Mouse (Mus musculus): ENCODE results near the gene Slc25a44. TPM values are rescaled to one million over a fixed set of nuclear protein-coding genes. Genes with fewer than 3 reads are reported as not detected.

The Slc25a44 gene
- polyA plus RNA-seq, 1 experiment from 2014 or later: 18.0 TPM

- Histone ChIP-seq H3K4me1 (ENCODE audit: control insufficient read depth, insufficient read depth, low read length) (peaks cover 33% of the 10 kb centered on the region), H3K9ac (ENCODE audit: low read length) (0 out of 2 replicates have a peak overlapping the region, but pooled peaks have one; percentile 16), H3K27ac (ENCODE audit: low read length) (no peak overlapping the region), H3K36me3 (ENCODE audit: control insufficient read depth, insufficient read depth, low read length) (0 out of 2 replicates have a peak, but pooled peaks cover 3% of the 10 kb centered on the region), H3K27me3 (ENCODE audit: control insufficient read depth, insufficient read depth, low read length) (no peaks in the 10 kb centered on the region), H3K4me2 (ENCODE audit: low read depth, low read length) (peak overlapping the region; percentile 47; the same call in 1 of the 2 replicates), H3K9me3 (replicated peaks; ENCODE audit: control insufficient read depth, low read length) (no peaks in the 10 kb centered on the region), H3K4me3 (replicated peaks; ENCODE audit: low read length) (no peak overlapping the region)
- WGBS: 80% methylated on average over 10 of the region's 10 CpGs
- ATAC-seq (ENCODE audit: insufficient read depth, low FRiP score): no peak
Observed at GRCm38 (mm10) chr3:88425708-88426420, 925 bp upstream of the Slc25a44 start.

DNA sequence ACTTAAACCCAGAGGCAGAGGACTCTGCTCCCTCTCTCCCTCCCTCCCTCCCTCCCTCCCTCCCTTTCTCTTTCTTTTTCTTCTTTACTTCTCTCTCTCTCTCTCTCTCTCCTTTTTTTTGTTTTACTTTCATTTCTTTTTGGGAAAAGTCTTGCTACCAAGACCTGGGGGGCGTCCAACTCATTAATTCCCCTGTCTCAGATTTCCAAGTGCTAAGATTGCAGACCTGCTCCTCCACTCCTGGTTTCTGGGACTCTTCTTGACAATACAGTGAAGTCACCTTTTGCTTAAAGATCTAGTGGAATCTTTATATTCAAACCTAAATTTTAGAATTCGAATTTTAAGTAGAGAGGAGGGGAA lies 371 bp upstream of the Slc25a44 start:
- H3K4me3 ChIP-seq (replicated peaks; ENCODE audit: low read length): peak overlapping the region; percentile 89
- peak overlapping the region; percentile 64 for H3K27ac ChIP-seq (ENCODE audit: low read length)
- H3K9me3 ChIP-seq (replicated peaks; ENCODE audit: control insufficient read depth, low read length): no peaks in the 10 kb centered on the region
- H3K36me3 ChIP-seq (ENCODE audit: control insufficient read depth, insufficient read depth, low read length): peaks cover 8% of the 10 kb centered on the region; the same call in 1 of the 2 replicates
- 10% methylated on average over 2 of the region's 2 CpGs for WGBS
- no peak for ATAC-seq (ENCODE audit: insufficient read depth, low FRiP score)
- peak overlapping the region; percentile 52 for H3K9ac ChIP-seq (ENCODE audit: low read length)
- peak overlapping the region; percentile 47 for H3K4me2 ChIP-seq (ENCODE audit: low read depth, low read length)
- H3K27me3 ChIP-seq (ENCODE audit: control insufficient read depth, insufficient read depth, low read length): no peaks in the 10 kb centered on the region
- H3K4me1 ChIP-seq (ENCODE audit: control insufficient read depth, insufficient read depth, low read length): peaks cover 33% of the 10 kb centered on the region

- Histone ChIP-seq H3K4me1 (ENCODE audit: control insufficient read depth, insufficient read depth, low read length) (peaks cover 33% of the 10 kb centered on the region), H3K4me3 (replicated peaks; ENCODE audit: low read length) (no peak overlapping the region), H3K4me2 (ENCODE audit: low read depth, low read length) (no peak overlapping the region), H3K27ac (ENCODE audit: low read length) (peak overlapping the region; percentile 72), H3K9me3 (replicated peaks; ENCODE audit: control insufficient read depth, low read length) (no peaks in the 10 kb centered on the region), H3K27me3 (ENCODE audit: control insufficient read depth, insufficient read depth, low read length) (no peaks in the 10 kb centered on the region), H3K36me3 (ENCODE audit: control insufficient read depth, insufficient read depth, low read length) (peaks cover 14% of the 10 kb centered on the region; the same call in 1 of the 2 replicates), H3K9ac (ENCODE audit: low read length) (peak overlapping the region; percentile 54)
- peak; percentile 61 for ATAC-seq (ENCODE audit: insufficient read depth, low FRiP score)
- WGBS: 31% methylated on average over 9 of the region's 9 CpGs
Observed at GRCm38 (mm10) chr3:88422020-88422720, 2.8 kb downstream of the Slc25a44 start.

DNA sequence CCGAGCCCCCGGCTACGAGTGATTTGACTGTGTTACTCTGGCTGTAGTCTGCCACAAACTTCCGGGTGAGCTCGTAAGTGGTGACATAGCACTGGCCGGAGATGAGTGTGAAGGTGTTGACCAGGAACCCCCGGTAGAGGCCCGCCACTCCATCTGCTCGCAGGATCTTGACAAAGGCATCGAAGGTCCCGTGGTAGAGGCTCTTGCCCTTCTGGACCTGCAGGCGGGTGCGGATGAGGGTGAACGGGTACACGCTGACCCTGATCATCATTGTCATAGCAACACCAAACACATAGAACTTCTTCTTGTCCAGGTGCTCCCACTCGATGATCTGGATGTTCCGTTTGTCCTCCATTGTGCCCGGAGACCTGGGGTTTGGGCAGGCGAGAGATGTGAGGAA lies 4.2 kb downstream of the Slc25a44 start:
- H3K4me1 ChIP-seq (ENCODE audit: control insufficient read depth, insufficient read depth, low read length): peaks cover 29% of the 10 kb centered on the region
- H3K4me2 ChIP-seq (ENCODE audit: low read depth, low read length): no peak overlapping the region
- H3K9me3 ChIP-seq (replicated peaks; ENCODE audit: control insufficient read depth, low read length): no peaks in the 10 kb centered on the region
- H3K4me3 ChIP-seq (replicated peaks; ENCODE audit: low read length): no peak overlapping the region
- no peaks in the 10 kb centered on the region for H3K27me3 ChIP-seq (ENCODE audit: control insufficient read depth, insufficient read depth, low read length)
- 92% methylated on average over 19 of the region's 19 CpGs for WGBS
- ATAC-seq (ENCODE audit: insufficient read depth, low FRiP score): no peak
- H3K9ac ChIP-seq (ENCODE audit: low read length): no peak overlapping the region
- H3K27ac ChIP-seq (ENCODE audit: low read length): no peak overlapping the region
- peaks cover 16% of the 10 kb centered on the region; the same call in 1 of the 2 replicates for H3K36me3 ChIP-seq (ENCODE audit: control insufficient read depth, insufficient read depth, low read length)

GRCm38 (mm10) chr3:88418016-88418415 lies 6.9 kb downstream of the Slc25a44 start:
- Histone ChIP-seq H3K9me3 (replicated peaks; ENCODE audit: control insufficient read depth, low read length) (no peaks in the 10 kb centered on the region), H3K4me1 (ENCODE audit: control insufficient read depth, insufficient read depth, low read length) (peaks cover 16% of the 10 kb centered on the region), H3K27ac (ENCODE audit: low read length) (no peak overlapping the region), H3K4me2 (ENCODE audit: low read depth, low read length) (no peak overlapping the region), H3K36me3 (ENCODE audit: control insufficient read depth, insufficient read depth, low read length) (peaks cover 17% of the 10 kb centered on the region; the same call in 1 of the 2 replicates), H3K4me3 (replicated peaks; ENCODE audit: low read length) (no peak overlapping the region), H3K27me3 (ENCODE audit: control insufficient read depth, insufficient read depth, low read length) (no peaks in the 10 kb centered on the region), H3K9ac (ENCODE audit: low read length) (no peak overlapping the region)
- WGBS: 65% methylated on average over 6 of the region's 6 CpGs
- no peak for ATAC-seq (ENCODE audit: insufficient read depth, low FRiP score)

GRCm38 (mm10) chr3:88415668-88416067 lies 9.3 kb downstream of the Slc25a44 start:
- H3K36me3 ChIP-seq (ENCODE audit: control insufficient read depth, insufficient read depth, low read length): peaks cover 12% of the 10 kb centered on the region; the same call in 1 of the 2 replicates
- peak overlapping the region; percentile 43; the same call in 1 of the 2 replicates for H3K9ac ChIP-seq (ENCODE audit: low read length)
- H3K4me2 ChIP-seq (ENCODE audit: low read depth, low read length): no peak overlapping the region
- H3K27me3 ChIP-seq (ENCODE audit: control insufficient read depth, insufficient read depth, low read length): no peaks in the 10 kb centered on the region
- no peak overlapping the region for H3K4me3 ChIP-seq (replicated peaks; ENCODE audit: low read length)
- WGBS: 58% methylated on average over 4 of the region's 4 CpGs
- ATAC-seq (ENCODE audit: insufficient read depth, low FRiP score): no peak
- no peak overlapping the region for H3K27ac ChIP-seq (ENCODE audit: low read length)
- H3K9me3 ChIP-seq (replicated peaks; ENCODE audit: control insufficient read depth, low read length): no peaks in the 10 kb centered on the region
- H3K4me1 ChIP-seq (ENCODE audit: control insufficient read depth, insufficient read depth, low read length): peaks cover 4% of the 10 kb centered on the region

- H3K27ac ChIP-seq (ENCODE audit: low read length): no peak overlapping the region
- no peak for ATAC-seq (ENCODE audit: insufficient read depth, low FRiP score)
- H3K4me3 ChIP-seq (replicated peaks; ENCODE audit: low read length): no peak overlapping the region
- H3K9ac ChIP-seq (ENCODE audit: low read length): no peak overlapping the region
- H3K36me3 ChIP-seq (ENCODE audit: control insufficient read depth, insufficient read depth, low read length): 0 out of 2 replicates have a peak, but pooled peaks cover 3% of the 10 kb centered on the region
- no peaks in the 10 kb centered on the region for H3K27me3 ChIP-seq (ENCODE audit: control insufficient read depth, insufficient read depth, low read length)
- no peaks in the 10 kb centered on the region for H3K9me3 ChIP-seq (replicated peaks; ENCODE audit: control insufficient read depth, low read length)
- peaks cover 22% of the 10 kb centered on the region for H3K4me1 ChIP-seq (ENCODE audit: control insufficient read depth, insufficient read depth, low read length)
- WGBS: 83% methylated on average over 11 of the region's 11 CpGs
- no peak overlapping the region for H3K4me2 ChIP-seq (ENCODE audit: low read depth, low read length)
Observed at GRCm38 (mm10) chr3:88412636-88413035, 12.3 kb downstream of the Slc25a44 start.

DNA sequence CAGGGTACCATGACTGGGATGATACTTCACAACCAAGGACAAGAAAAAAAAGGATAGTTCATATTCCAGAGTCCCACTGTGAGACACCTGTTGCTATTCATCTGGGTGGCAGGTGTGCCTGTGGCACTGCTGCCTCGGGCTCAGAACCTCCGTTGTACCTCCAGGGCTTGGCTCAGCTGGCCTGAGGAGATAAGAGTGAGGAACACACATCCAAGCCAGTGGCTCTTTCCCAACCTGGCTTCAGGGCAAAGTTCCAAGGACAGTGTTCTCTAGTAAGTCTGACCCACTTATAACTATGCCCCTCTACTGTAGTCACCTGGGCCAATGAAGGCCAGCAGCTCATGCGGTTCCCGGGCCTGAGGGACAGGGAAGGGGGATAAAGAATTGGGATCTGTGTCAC lies 13.3 kb downstream of the Slc25a44 start:
- 87% methylated on average over 4 of the region's 4 CpGs for WGBS
- H3K4me2 ChIP-seq (ENCODE audit: low read depth, low read length): no peak overlapping the region
- no peak overlapping the region for H3K27ac ChIP-seq (ENCODE audit: low read length)
- no peak overlapping the region for H3K4me3 ChIP-seq (replicated peaks; ENCODE audit: low read length)
- no peak overlapping the region for H3K9ac ChIP-seq (ENCODE audit: low read length)
- peaks cover 30% of the 10 kb centered on the region for H3K4me1 ChIP-seq (ENCODE audit: control insufficient read depth, insufficient read depth, low read length)
- no peak for ATAC-seq (ENCODE audit: insufficient read depth, low FRiP score)
- 0 out of 2 replicates have a peak, but pooled peaks cover 3% of the 10 kb centered on the region for H3K36me3 ChIP-seq (ENCODE audit: control insufficient read depth, insufficient read depth, low read length)
- H3K27me3 ChIP-seq (ENCODE audit: control insufficient read depth, insufficient read depth, low read length): no peaks in the 10 kb centered on the region
- H3K9me3 ChIP-seq (replicated peaks; ENCODE audit: control insufficient read depth, low read length): no peaks in the 10 kb centered on the region

DNA sequence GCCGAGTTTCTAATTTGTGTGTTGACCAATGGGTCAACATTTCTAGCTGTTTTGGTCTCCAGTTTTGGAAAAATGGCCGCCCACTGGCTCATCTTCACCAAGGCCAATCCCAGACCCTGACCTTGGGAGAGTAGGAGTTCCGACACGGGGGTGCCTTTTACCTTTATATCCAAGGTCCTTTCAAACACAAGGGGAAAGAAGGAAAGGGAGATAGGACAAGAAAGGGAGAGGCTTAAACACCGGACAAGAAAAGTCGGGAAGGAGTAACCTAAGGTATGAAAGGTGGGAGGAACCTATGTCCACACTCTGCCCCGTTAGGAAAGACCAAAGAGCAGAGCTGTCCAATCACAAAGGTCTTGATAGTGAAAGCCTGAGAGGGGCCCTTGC lies 14.3 kb downstream of the Slc25a44 start:
- H3K4me2 ChIP-seq (ENCODE audit: low read depth, low read length): peak overlapping the region; percentile 88
- no peaks in the 10 kb centered on the region for H3K36me3 ChIP-seq (ENCODE audit: control insufficient read depth, insufficient read depth, low read length)
- WGBS: 20% methylated on average over 7 of the region's 7 CpGs
- no peaks in the 10 kb centered on the region for H3K9me3 ChIP-seq (replicated peaks; ENCODE audit: control insufficient read depth, low read length)
- no peaks in the 10 kb centered on the region for H3K27me3 ChIP-seq (ENCODE audit: control insufficient read depth, insufficient read depth, low read length)
- no peak for ATAC-seq (ENCODE audit: insufficient read depth, low FRiP score)
- H3K4me3 ChIP-seq (replicated peaks; ENCODE audit: low read length): peak overlapping the region; percentile 80
- peak overlapping the region; percentile 89 for H3K9ac ChIP-seq (ENCODE audit: low read length)
- H3K4me1 ChIP-seq (ENCODE audit: control insufficient read depth, insufficient read depth, low read length): peaks cover 30% of the 10 kb centered on the region
- peak overlapping the region; percentile 94 for H3K27ac ChIP-seq (ENCODE audit: low read length)

Measured in stomach, embryonic 16.5 days (tissue).